Mouse (Mus musculus): ENCODE results near the gene Mfsd2a.

GRCm38 (mm10) chr4:122972056-122972455, 11.1 kb upstream of the Mfsd2a start:
- TF ChIP-seq CTCF (IDR thresholded peaks at IDR 0.05; ENCODE audit: low read depth, low read length) (no peak), POLR2AphosphoS5 (IDR thresholded peaks at IDR 0.05; ENCODE audit: insufficient replicate concordance, low read depth, low read length) (no peak), GATA2 (IDR thresholded peaks at IDR 0.05; ENCODE audit: borderline replicate concordance, low read depth, low read length) (no peak)
